Mouse (Mus musculus) skeletal muscle tissue, postnatal 0 days (tissue): Measurements from ENCODE around the gene Tmem117. TPM values are rescaled to one million over a fixed set of nuclear protein-coding genes. Genes with fewer than 3 reads are reported as not detected.

ENCODE experiments used
- polyA plus RNA-seq: library from polyadenylated mRNA; unstranded; fragments of >200 nt; fragmentation: Nextera tagmentation; extraction: Ambion mirVana; gene quantifications from 2 replicates; pipeline ENCODE4 v1.2.1, GENCODE M21; 2015

The Tmem117 gene
- 31.8 and 32.0 TPM in 2 replicates for polyA plus RNA-seq

DNA sequence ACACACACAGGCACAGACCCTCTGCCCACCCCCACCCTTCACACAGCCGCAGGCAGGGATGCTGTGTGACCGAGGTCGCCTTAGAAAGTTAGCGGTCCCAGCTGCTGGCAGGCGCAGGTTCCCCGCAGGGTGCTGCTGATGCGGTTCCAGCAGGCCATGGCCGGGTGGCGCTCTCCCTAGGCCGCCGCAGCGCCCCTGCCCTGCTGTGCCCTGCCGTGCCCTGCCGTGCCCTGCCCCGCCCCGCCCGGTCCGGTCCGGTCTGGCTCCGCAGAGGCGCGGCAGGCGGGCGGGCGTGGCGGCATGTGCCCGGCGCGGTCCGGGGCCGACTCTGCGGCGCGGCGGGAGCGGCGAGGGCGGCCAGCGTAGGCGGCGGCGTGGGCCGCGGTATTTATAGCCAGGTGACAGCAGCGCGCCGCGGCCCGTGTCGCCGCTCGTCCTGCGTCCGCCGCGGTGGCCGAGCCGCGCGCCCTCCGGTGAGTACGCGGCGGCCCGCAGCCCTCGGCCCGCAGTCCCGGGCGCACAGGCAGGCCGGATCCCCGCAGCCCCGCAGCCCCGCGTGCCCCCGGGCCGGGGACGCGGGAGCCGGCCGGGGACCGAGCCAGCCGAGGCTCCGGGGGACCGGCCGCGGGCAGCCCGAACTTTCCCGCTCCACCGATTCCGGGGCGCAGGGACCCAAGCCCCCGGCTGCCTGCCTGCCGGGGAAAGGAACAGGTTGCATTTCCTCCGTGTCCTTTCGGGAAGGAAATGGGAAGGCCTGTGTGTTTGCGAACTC, at the start of gene Tmem117:
Gene Tmem117 (plus strand): TSS at position 403 of the 772 bp plus-strand sequence.

DNA sequence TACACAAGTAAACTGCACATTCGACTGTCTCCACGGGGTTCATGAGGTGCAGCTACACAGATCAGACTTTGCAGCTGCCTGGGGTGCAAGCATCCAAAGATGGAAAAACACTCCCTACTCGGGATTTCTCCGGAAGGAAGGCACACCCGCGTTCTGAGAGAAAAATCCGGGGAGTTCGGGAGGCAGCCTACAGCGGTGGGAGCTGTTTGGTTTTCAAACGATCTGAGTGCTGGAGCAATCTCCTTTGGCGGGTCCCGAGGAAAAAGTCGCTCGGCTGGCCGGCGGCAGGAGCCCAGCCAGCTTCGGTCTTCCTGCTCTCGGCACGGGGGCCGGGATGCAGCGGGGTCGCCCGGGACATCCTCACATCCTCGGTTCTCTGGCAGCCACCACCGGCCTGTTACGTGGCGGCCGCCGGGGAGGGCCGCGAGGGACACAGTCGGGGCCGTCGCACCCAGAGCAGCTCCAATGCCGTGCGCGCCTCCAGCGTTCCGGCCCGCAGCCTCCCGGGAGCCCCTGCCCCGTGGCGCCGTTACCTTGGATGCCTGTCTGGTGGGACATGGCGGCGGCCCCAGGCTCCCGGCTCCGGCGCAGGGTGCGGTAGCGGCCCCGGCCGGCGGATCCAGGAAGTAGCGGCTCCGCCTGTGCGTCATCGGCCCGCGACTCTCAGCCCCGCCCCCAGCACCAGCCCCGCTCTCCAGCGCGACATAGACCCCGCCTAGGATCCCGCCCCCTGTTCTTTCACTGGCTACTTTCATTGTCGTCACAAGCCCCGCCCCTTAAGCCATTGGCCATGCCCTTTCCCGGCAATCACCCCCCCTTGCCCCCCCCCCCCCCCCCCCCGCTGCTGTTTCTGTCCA, 39.6 kb upstream of the Tmem117 start, which contains the start of gene Twf1:
Gene Twf1 (minus strand): TSS at position 671 of the 857 bp plus-strand sequence.

Other genes with a start within 250 kb of the Tmem117 start
- 7.5 and 7.9 TPM in 2 replicates for gene Adamts20, start 163.8 kb upstream of the Tmem117 start, polyA plus RNA-seq
- 2.9 and 3.6 TPM in 2 replicates for gene Pus7l, start 85.7 kb upstream of the Tmem117 start, polyA plus RNA-seq
- gene Irak4, start 85.6 kb upstream of the Tmem117 start, polyA plus RNA-seq, result 3.7 and 4.7 TPM in 2 replicates
- 27.7 and 39.5 TPM in 2 replicates for gene Twf1, start 39.3 kb upstream of the Tmem117 start, polyA plus RNA-seq